Mouse (Mus musculus) T-helper 1 cell (primary cell): Measurements from ENCODE around the gene Slc1a7.

ENCODE experiments used
- in situ Hi-C: fragments of 300-600 bp; cut with MboI, MseI; formaldehyde crosslinking; loops from one replicate; pipeline ENCODE4 v1.15.1; 2025; ENCODE audit warnings: high pct_unique_total_duplicates

Gene Slc1a7

GRCm38 (mm10) chr4:107967966-107968682 lies at the start of gene Slc1a7:
Gene Slc1a7, plus strand, starts transcription at chr4:107968332.
- in situ Hi-C loops: no loop called here

- in situ Hi-C loops: no loop called here
These were observed 47.8 kb upstream of the Slc1a7 start for GRCm38 (mm10) chr4:107920336-107920735.

- in situ Hi-C loops: no loop called here
These were observed 46.9 kb upstream of the Slc1a7 start for GRCm38 (mm10) chr4:107921152-107921695.

- in situ Hi-C loops: no loop called here
These were observed 46.2 kb upstream of the Slc1a7 start for GRCm38 (mm10) chr4:107921952-107922351.

GRCm38 (mm10) chr4:107923145-107923802 lies 44.9 kb upstream of the Slc1a7 start, which contains the start of gene Cpt2:
Gene Cpt2, minus strand, starts transcription at chr4:107923610.
- in situ Hi-C loops: no loop called here

GRCm38 (mm10) chr4:107923803-107924194 lies 44.3 kb upstream of the Slc1a7 start:
- in situ Hi-C loops: no loop called here

- in situ Hi-C loops: no loop called here
These were observed 39.9 kb upstream of the Slc1a7 start for GRCm38 (mm10) chr4:107928269-107928668.

- in situ Hi-C loops: no loop called here
These were observed 39.4 kb upstream of the Slc1a7 start for GRCm38 (mm10) chr4:107928726-107929125.

- in situ Hi-C loops: no loop called here
These were observed 36.7 kb upstream of the Slc1a7 start for GRCm38 (mm10) chr4:107931453-107931852.

GRCm38 (mm10) chr4:107933239-107933638 lies 34.9 kb upstream of the Slc1a7 start:
- in situ Hi-C loops: no loop called here

GRCm38 (mm10) chr4:107935254-107935653 lies 32.9 kb upstream of the Slc1a7 start:
- in situ Hi-C loops: loop anchor here (5.0 kb wide), 1 partner anchor 107 kb away; no protein-coding TSS in a partner anchor

- in situ Hi-C loops: loop anchor here (5.0 kb wide), 1 partner anchor 105 kb away; no protein-coding TSS in a partner anchor
These were observed 30.8 kb upstream of the Slc1a7 start for GRCm38 (mm10) chr4:107937338-107937737.

- in situ Hi-C loops: loop anchor here (5.0 kb wide), 1 partner anchor 104 kb away; no protein-coding TSS in a partner anchor
These were observed 30.0 kb upstream of the Slc1a7 start for GRCm38 (mm10) chr4:107938124-107938523.

- in situ Hi-C loops: no loop called here
These were observed 25.4 kb upstream of the Slc1a7 start for GRCm38 (mm10) chr4:107942741-107943140.

- in situ Hi-C loops: no loop called here
These were observed 24.0 kb upstream of the Slc1a7 start for GRCm38 (mm10) chr4:107944141-107944540.

GRCm38 (mm10) chr4:107949918-107950317 lies 18.2 kb upstream of the Slc1a7 start:
- in situ Hi-C loops: no loop called here

GRCm38 (mm10) chr4:107952845-107953244 lies 15.3 kb upstream of the Slc1a7 start:
- in situ Hi-C loops: no loop called here

GRCm38 (mm10) chr4:107955691-107956090 lies 12.4 kb upstream of the Slc1a7 start:
- in situ Hi-C loops: no loop called here

GRCm38 (mm10) chr4:107958487-107958886 lies 9.6 kb upstream of the Slc1a7 start:
- in situ Hi-C loops: no loop called here

GRCm38 (mm10) chr4:107962044-107962732 lies 5.9 kb upstream of the Slc1a7 start:
- in situ Hi-C loops: no loop called here

- in situ Hi-C loops: no loop called here
These were observed 5.3 kb upstream of the Slc1a7 start for GRCm38 (mm10) chr4:107962792-107963191.
